Mouse (Mus musculus) bone marrow macrophage, adult 2 months (primary cell): ENCODE measurements around the gene Cacnb2.

Experiments used
- CTCF ChIP-seq: IDR thresholded peaks from 2 replicates; pipeline ENCODE4 v1.5.1; 2012; ENCODE audit warnings: low read depth, mild to moderate bottlenecking, low read length, moderate library complexity
- POLR2A ChIP-seq: IDR thresholded peaks from 2 replicates; pipeline ENCODE4 v1.6.1; 2012; ENCODE audit warnings: mild to moderate bottlenecking, low read depth, low read length, borderline replicate concordance

GRCm38 (mm10) chr2:14988451-14988850 lies 385.6 kb downstream of the Cacnb2 start:
- TF ChIP-seq CTCF (no peak), POLR2A (no peak)
